Mouse (Mus musculus): ENCODE data around the gene Dscam. TPM values are rescaled to one million over a fixed set of nuclear protein-coding genes. Genes with fewer than 3 reads are reported as not detected.
A peak's percentile ranks its signal among the peaks of the same experiment; 100 is the strongest.

Gene Dscam
- polyA plus RNA-seq, 1 experiment from 2014 or later, result 0.15 TPM

DNA sequence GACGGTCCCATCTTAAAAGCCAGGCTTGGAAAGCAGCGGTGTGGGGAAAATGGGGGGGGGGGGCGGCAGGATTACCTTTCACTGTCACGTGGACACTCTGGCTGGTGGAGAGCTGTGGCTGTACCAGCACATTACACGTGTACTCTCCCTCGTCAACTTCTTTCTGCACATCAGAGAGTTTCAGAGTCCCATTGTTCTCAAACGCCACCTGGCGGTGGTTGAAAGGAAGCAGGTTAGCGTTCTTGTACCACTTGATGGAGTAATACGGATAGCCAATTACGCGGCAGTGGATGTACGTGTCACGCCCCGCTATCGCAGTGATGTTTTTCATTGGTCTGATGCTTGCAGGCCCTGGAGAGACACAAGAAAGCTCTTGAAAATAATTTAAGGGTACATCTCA, 350.9 kb downstream of the Dscam start:
- H3K27ac ChIP-seq, result no peak overlapping the region
- no peaks in the 10 kb centered on the region for H3K36me3 ChIP-seq
- WGBS, result 26% methylated on average over 16 of the region's 16 CpGs
- ATAC-seq, result no peak
- no peaks in the 10 kb centered on the region for H3K9me3 ChIP-seq
- H3K27me3 ChIP-seq (replicated peaks), result no peaks in the 10 kb centered on the region
- no peak overlapping the region for H3K4me2 ChIP-seq (replicated peaks)
- no peak overlapping the region for H3K4me3 ChIP-seq (replicated peaks)
- no peaks in the 10 kb centered on the region for H3K4me1 ChIP-seq (replicated peaks)
- H3K9ac ChIP-seq, result no peak overlapping the region

DNA sequence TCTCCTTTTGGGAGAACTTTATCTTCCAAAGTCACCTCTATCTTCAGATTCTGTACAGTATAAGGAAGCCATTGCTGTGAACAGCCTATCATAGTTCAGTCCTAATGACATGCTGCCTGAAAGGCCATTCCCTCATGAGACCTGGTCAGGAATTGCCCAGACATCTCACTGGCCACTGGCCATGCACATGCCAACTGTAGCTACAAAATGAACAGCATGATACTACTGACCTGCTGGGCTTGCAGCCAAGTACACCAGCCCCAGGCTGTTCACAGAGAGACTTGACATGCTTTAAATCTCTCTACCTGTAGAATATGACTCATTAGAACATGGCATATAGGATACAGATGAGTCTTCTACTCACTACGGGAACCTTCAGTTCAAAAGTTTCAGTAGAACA, 364.3 kb downstream of the Dscam start:
- no peaks in the 10 kb centered on the region for H3K4me1 ChIP-seq (replicated peaks)
- 80% methylated on average over 1 of the region's 1 CpGs for WGBS
- ATAC-seq, result no peak

GRCm38 (mm10) chr16:96802636-96803035, 367.9 kb downstream of the Dscam start:
- WGBS, result 80% methylated on average over 2 of the region's 2 CpGs
- ATAC-seq, result no peak
- Histone ChIP-seq H3K9ac (no peak overlapping the region), H3K4me1 (replicated peaks) (no peaks in the 10 kb centered on the region), H3K9me3 (no peaks in the 10 kb centered on the region), H3K27ac (no peak overlapping the region), H3K36me3 (no peaks in the 10 kb centered on the region), H3K4me3 (replicated peaks) (no peak overlapping the region), H3K27me3 (replicated peaks) (no peaks in the 10 kb centered on the region), H3K4me2 (replicated peaks) (no peak overlapping the region)

More for the DNA sequence above, 364.3 kb downstream of the Dscam start:
- H3K27me3 ChIP-seq (replicated peaks), result no peaks in the 10 kb centered on the region
- H3K4me2 ChIP-seq (replicated peaks), result no peak overlapping the region
- H3K9me3 ChIP-seq, result no peaks in the 10 kb centered on the region
- no peak overlapping the region for H3K4me3 ChIP-seq (replicated peaks)
- no peak overlapping the region for H3K9ac ChIP-seq
- H3K27ac ChIP-seq, result no peak overlapping the region
- no peaks in the 10 kb centered on the region for H3K36me3 ChIP-seq

DNA sequence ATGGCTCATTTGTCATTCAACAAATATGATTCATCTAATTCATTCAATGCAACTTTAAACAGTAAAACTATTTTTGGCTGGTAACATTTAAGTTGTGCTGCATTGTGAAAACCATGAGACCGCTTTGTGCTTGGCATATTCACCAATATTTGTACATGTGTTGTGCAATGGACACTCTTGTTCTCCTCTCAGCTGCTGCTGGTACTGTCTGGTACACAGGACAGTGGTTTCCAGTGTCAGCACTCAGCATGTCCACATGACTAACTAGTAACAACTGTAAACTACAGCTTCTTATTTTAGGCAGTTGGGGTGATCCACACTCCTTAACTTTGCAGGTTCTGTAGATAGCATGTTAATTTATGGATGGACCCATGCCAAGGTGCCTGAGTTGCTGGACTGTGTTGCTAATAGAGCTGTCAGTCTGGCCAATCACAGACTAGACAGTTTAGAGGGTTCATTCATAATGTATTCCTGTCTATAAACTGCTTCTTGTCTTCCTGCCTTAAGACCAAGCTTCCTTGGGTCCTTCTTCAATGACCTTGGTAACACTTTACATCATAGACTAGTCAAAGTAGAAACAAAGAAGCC, 368.8 kb downstream of the Dscam start:
- Histone ChIP-seq H3K9ac (no peak overlapping the region), H3K4me3 (replicated peaks) (no peak overlapping the region), H3K27me3 (replicated peaks) (no peaks in the 10 kb centered on the region), H3K27ac (no peak overlapping the region), H3K4me2 (replicated peaks) (no peak overlapping the region), H3K9me3 (no peaks in the 10 kb centered on the region), H3K4me1 (replicated peaks) (no peaks in the 10 kb centered on the region), H3K36me3 (no peaks in the 10 kb centered on the region)
- ATAC-seq, result no peak
- 97% methylated on average over 1 of the region's 1 CpGs for WGBS

DNA sequence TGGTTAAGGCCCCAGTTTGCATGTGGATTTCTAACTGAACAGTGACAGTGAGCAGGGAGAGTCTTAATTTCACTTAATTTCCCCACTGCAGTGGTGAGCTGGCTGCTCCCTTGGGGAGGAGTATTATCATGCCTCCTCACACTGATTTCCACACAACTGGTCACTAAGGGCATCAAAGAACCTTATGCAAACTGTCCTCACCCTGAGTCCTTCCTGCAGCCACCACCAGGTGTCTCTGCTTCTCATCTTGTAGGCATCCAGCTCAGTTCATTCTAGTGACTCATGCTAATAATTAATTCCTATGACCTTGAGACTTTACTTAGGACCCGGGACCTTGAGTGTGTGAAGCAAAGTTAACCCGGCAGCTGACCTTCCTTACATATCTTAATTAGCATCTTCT, 375.1 kb downstream of the Dscam start:
- Histone ChIP-seq H3K27ac (no peak overlapping the region), H3K36me3 (no peaks in the 10 kb centered on the region), H3K4me2 (replicated peaks) (no peak overlapping the region), H3K4me3 (replicated peaks) (no peak overlapping the region), H3K4me1 (replicated peaks) (no peaks in the 10 kb centered on the region), H3K9me3 (no peaks in the 10 kb centered on the region), H3K9ac (no peak overlapping the region), H3K27me3 (replicated peaks) (no peaks in the 10 kb centered on the region)
- WGBS, result 23% methylated on average over 2 of the region's 2 CpGs
- no peak for ATAC-seq

- H3K36me3 ChIP-seq, result no peaks in the 10 kb centered on the region
- H3K4me2 ChIP-seq (replicated peaks), result no peak overlapping the region
- H3K9ac ChIP-seq, result no peak overlapping the region
- 66% methylated on average over 2 of the region's 2 CpGs for WGBS
- no peak overlapping the region for H3K27ac ChIP-seq
- no peaks in the 10 kb centered on the region for H3K27me3 ChIP-seq (replicated peaks)
- H3K4me1 ChIP-seq (replicated peaks), result no peaks in the 10 kb centered on the region
- H3K4me3 ChIP-seq (replicated peaks), result no peak overlapping the region
- ATAC-seq, result peak; percentile 49; the same call in 1 of the 2 replicates
- no peaks in the 10 kb centered on the region for H3K9me3 ChIP-seq
Measured at GRCm38 (mm10) chr16:96791307-96791706, 379.2 kb downstream of the Dscam start.

DNA sequence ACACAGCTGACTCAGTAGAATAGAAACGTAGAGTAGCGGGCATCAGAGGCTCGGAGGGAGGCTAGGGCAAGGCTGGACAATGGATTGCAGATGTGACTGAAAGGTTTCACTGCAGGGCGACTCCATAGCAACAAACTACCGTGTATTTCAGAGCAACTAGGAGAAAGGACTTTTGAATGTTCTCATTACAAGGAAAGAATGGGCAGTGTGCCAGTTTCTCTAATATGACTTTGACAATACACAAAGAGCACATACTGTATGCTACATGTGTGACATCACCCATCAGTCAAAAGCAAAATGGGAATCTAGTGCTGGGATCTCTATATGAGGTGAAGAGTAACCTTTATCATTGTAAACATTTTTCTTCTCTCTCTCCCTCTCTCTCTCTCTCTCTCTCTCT, 382.3 kb downstream of the Dscam start:
- H3K4me1 ChIP-seq (replicated peaks), result no peaks in the 10 kb centered on the region
- no peak overlapping the region for H3K4me3 ChIP-seq (replicated peaks)
- H3K36me3 ChIP-seq, result no peaks in the 10 kb centered on the region
- H3K27ac ChIP-seq, result no peak overlapping the region
- H3K9ac ChIP-seq, result no peak overlapping the region
- WGBS, result 74% methylated on average over 5 of the region's 5 CpGs
- no peak for ATAC-seq
- H3K9me3 ChIP-seq, result no peaks in the 10 kb centered on the region
- no peak overlapping the region for H3K4me2 ChIP-seq (replicated peaks)
- H3K27me3 ChIP-seq (replicated peaks), result no peaks in the 10 kb centered on the region

DNA sequence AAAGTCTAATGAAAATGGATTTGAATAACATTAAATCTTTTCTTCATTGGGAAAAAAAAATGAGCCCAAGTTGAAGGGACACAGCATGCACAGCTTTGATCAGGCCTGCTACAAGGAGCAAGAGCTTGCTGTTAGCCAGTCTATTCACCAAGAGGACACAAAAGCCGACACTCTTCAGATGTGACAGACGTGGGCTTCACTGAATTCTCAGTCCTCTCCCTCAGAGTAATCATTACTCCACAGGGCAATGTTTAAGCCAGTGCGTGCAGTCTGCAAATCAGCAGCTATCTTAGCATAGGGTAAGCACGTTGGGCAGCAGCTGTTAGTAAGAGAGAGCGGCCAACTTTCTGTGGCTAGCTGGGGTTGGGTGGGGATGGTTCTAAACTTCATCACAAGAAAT, 391.5 kb downstream of the Dscam start:
- Histone ChIP-seq H3K36me3 (no peaks in the 10 kb centered on the region), H3K9me3 (no peaks in the 10 kb centered on the region), H3K27me3 (replicated peaks) (no peaks in the 10 kb centered on the region), H3K4me2 (replicated peaks) (no peak overlapping the region), H3K27ac (no peak overlapping the region), H3K4me1 (replicated peaks) (no peaks in the 10 kb centered on the region), H3K9ac (no peak overlapping the region), H3K4me3 (replicated peaks) (no peak overlapping the region)
- ATAC-seq, result no peak
- WGBS, result 60% methylated on average over 5 of the region's 5 CpGs

GRCm38 (mm10) chr16:96774245-96774644, 396.3 kb downstream of the Dscam start:
- Histone ChIP-seq H3K4me2 (replicated peaks) (no peak overlapping the region), H3K4me1 (replicated peaks) (no peaks in the 10 kb centered on the region), H3K27me3 (replicated peaks) (no peaks in the 10 kb centered on the region), H3K4me3 (replicated peaks) (no peak overlapping the region), H3K27ac (no peak overlapping the region), H3K36me3 (no peaks in the 10 kb centered on the region), H3K9ac (no peak overlapping the region), H3K9me3 (no peaks in the 10 kb centered on the region)
- WGBS, result 86% methylated on average over 1 of the region's 1 CpGs
- ATAC-seq, result no peak

GRCm38 (mm10) chr16:96767985-96768384, 402.6 kb downstream of the Dscam start:
- Histone ChIP-seq H3K9ac (no peak overlapping the region), H3K27ac (no peak overlapping the region), H3K4me1 (replicated peaks) (no peaks in the 10 kb centered on the region), H3K9me3 (no peaks in the 10 kb centered on the region), H3K27me3 (replicated peaks) (no peaks in the 10 kb centered on the region), H3K4me3 (replicated peaks) (no peak overlapping the region), H3K36me3 (no peaks in the 10 kb centered on the region), H3K4me2 (replicated peaks) (no peak overlapping the region)
- WGBS, result 47% methylated on average over 3 of the region's 3 CpGs
- ATAC-seq, result no peak

GRCm38 (mm10) chr16:96767508-96767907, 403.0 kb downstream of the Dscam start:
- 52% methylated on average over 4 of the region's 4 CpGs for WGBS
- H3K36me3 ChIP-seq, result no peaks in the 10 kb centered on the region
- H3K27ac ChIP-seq, result no peak overlapping the region
- no peak overlapping the region for H3K4me2 ChIP-seq (replicated peaks)
- no peak for ATAC-seq
- H3K4me3 ChIP-seq (replicated peaks), result no peak overlapping the region
- H3K9ac ChIP-seq, result no peak overlapping the region
- no peaks in the 10 kb centered on the region for H3K9me3 ChIP-seq
- H3K27me3 ChIP-seq (replicated peaks), result no peaks in the 10 kb centered on the region
- H3K4me1 ChIP-seq (replicated peaks), result no peaks in the 10 kb centered on the region

GRCm38 (mm10) chr16:96761225-96761624, 409.3 kb downstream of the Dscam start:
- ATAC-seq, result no peak
- WGBS, result 25% methylated on average over 12 of the region's 12 CpGs
- no peaks in the 10 kb centered on the region for H3K4me1 ChIP-seq (replicated peaks)

GRCm38 (mm10) chr16:96759081-96759603, 411.4 kb downstream of the Dscam start:
- H3K4me1 ChIP-seq (replicated peaks), result no peaks in the 10 kb centered on the region
- WGBS, result 66% methylated on average over 5 of the region's 5 CpGs
- no peak overlapping the region for H3K27ac ChIP-seq
- no peaks in the 10 kb centered on the region for H3K27me3 ChIP-seq (replicated peaks)
- no peaks in the 10 kb centered on the region for H3K36me3 ChIP-seq
- no peak for ATAC-seq
- no peak overlapping the region for H3K4me3 ChIP-seq (replicated peaks)
- no peak overlapping the region for H3K9ac ChIP-seq
- H3K9me3 ChIP-seq, result no peaks in the 10 kb centered on the region
- no peak overlapping the region for H3K4me2 ChIP-seq (replicated peaks)

More at GRCm38 (mm10) chr16:96761225-96761624, 409.3 kb downstream of the Dscam start:
- Histone ChIP-seq H3K36me3 (no peaks in the 10 kb centered on the region), H3K27me3 (replicated peaks) (no peaks in the 10 kb centered on the region), H3K4me2 (replicated peaks) (no peak overlapping the region), H3K4me3 (replicated peaks) (no peak overlapping the region), H3K9ac (no peak overlapping the region), H3K27ac (no peak overlapping the region), H3K9me3 (no peaks in the 10 kb centered on the region)
